Mouse (Mus musculus) liver, embryonic 11.5 days (tissue): ENCODE measurements around the gene Adgrl1. TPM values are rescaled to one million over a fixed set of nuclear protein-coding genes. Genes with fewer than 3 reads are reported as not detected.
A peak's percentile ranks its signal among the peaks of the same experiment; 100 is the strongest.

ENCODE experiments used
- ATAC-seq: fragments of 200-750 bp; cut with Nextera tagmentation; replicated peaks from 2 replicates; pipeline ENCODE4 v1.8.0; 2017; ENCODE audit warnings: moderate number of reproducible peaks, mild to moderate bottlenecking, moderate TSS enrichment, moderate library complexity; ENCODE audit not compliant: low FRiP score
- DNase-seq: peaks from one replicate; pipeline ENCODE4 v3.0.0-alpha.2; 2017; ENCODE audit warnings: low spot score
- H3K27ac ChIP-seq: fragments of 300-500 bp; sonication (generic); 2 replicates; pipeline ENCODE4 v1.5.1; 2014; ENCODE audit warnings: mild to moderate bottlenecking, low read depth, low read length, control low read depth
- H3K27me3 ChIP-seq: fragments of 300-500 bp; sonication (generic); replicated peaks from 2 replicates; pipeline ENCODE4 v1.6.1; 2014; ENCODE audit warnings: low read length, mixed read lengths; ENCODE audit not compliant: control insufficient read depth, insufficient read depth
- H3K36me3 ChIP-seq: fragments of 300-500 bp; sonication (generic); 2 replicates; pipeline ENCODE4 v1.6.1; 2014; ENCODE audit warnings: mild to moderate bottlenecking, low read length, moderate library complexity, mixed read lengths; ENCODE audit not compliant: control insufficient read depth, insufficient read depth
- H3K4me1 ChIP-seq: fragments of 300-500 bp; sonication (generic); replicated peaks from 2 replicates; pipeline ENCODE4 v1.6.1; 2014; ENCODE audit warnings: low read length, mixed read lengths; ENCODE audit not compliant: control insufficient read depth, insufficient read depth
- H3K4me2 ChIP-seq: fragments of 300-500 bp; sonication (generic); 2 replicates; pipeline ENCODE4 v1.6.1; 2014; ENCODE audit warnings: mild to moderate bottlenecking, control low read depth, moderate library complexity
- H3K4me3 ChIP-seq: fragments of 300-500 bp; sonication (generic); 2 replicates; pipeline ENCODE4 v1.5.1; 2014; ENCODE audit warnings: low read depth, low read length, control low read depth
- H3K9ac ChIP-seq: fragments of 300-500 bp; sonication (generic); 2 replicates; pipeline ENCODE4 v1.6.1; 2014; ENCODE audit warnings: low read depth, low read length, control low read depth
- H3K9me3 ChIP-seq: fragments of 300-500 bp; sonication (generic); 2 replicates; pipeline ENCODE4 v1.6.1; 2016; ENCODE audit warnings: low read length, inconsistent platforms, mixed read lengths; ENCODE audit not compliant: control insufficient read depth
- WGBS: fragments of 180-500 bp; shearing (Covaris S2); extraction: QIAGEN DNeasy Blood & Tissue Kit; methylation state at CpG from one replicate; pipeline ENCODE4 v1.1.7; 2014; 5-methylcytosine and 5-hydroxymethylcytosine counted together
- polyA plus RNA-seq: library from polyadenylated mRNA; unstranded; fragments of >200 nt; fragmentation: Nextera tagmentation; extraction: Ambion mirVana; gene quantifications from 2 replicates; pipeline ENCODE4 v1.2.1, GENCODE M21; 2014

Gene Adgrl1
- polyA plus RNA-seq, 1 experiment from 2014 or later = 10.3 TPM

GRCm38 (mm10) chr8:83972150-83973120 is 72.5 kb downstream of the Adgrl1 start, which contains the start of gene Prkaca:
Prkaca (plus strand) TSS chr8:83972993.
- DNase-seq (peak; percentile 97), ATAC-seq (peak; percentile 99)
- no peaks in the 10 kb centered on the region for H3K9me3 ChIP-seq
- peaks cover 14% of the 10 kb centered on the region for H3K36me3 ChIP-seq
- H3K4me2 ChIP-seq = peak within 1 kb of the TSS; percentile 97
- peaks cover 18% of the 10 kb centered on the region for H3K4me1 ChIP-seq
- H3K4me3 ChIP-seq = peak within 1 kb of the TSS; percentile 96
- H3K27me3 ChIP-seq = no peaks in the 10 kb centered on the region
- WGBS = under 1% methylated on average over 89 of the region's 94 CpGs
- peak within 1 kb of the TSS; percentile 78 for H3K27ac ChIP-seq
- H3K9ac ChIP-seq = peak within 1 kb of the TSS; percentile 85

GRCm38 (mm10) chr8:83973161-83974031 is 73.5 kb downstream of the Adgrl1 start:
- peak overlapping the region; percentile 97 for H3K4me2 ChIP-seq
- no peaks in the 10 kb centered on the region for H3K27me3 ChIP-seq
- H3K9ac ChIP-seq = peak overlapping the region; percentile 85
- peaks cover 27% of the 10 kb centered on the region for H3K4me1 ChIP-seq
- DNase-seq (peak; percentile 55), ATAC-seq (peak; percentile 24)
- peak overlapping the region; percentile 96 for H3K4me3 ChIP-seq
- peak overlapping the region; percentile 52 for H3K27ac ChIP-seq
- no peaks in the 10 kb centered on the region for H3K9me3 ChIP-seq
- H3K36me3 ChIP-seq = peaks cover 6% of the 10 kb centered on the region
- WGBS = 7% methylated on average over 37 of the region's 37 CpGs

- H3K9me3 ChIP-seq = no peaks in the 10 kb centered on the region
- peaks cover 27% of the 10 kb centered on the region for H3K4me1 ChIP-seq
- no peak overlapping the region for H3K9ac ChIP-seq
- H3K27me3 ChIP-seq = no peaks in the 10 kb centered on the region
- no peak overlapping the region for H3K4me3 ChIP-seq
- 84% methylated on average over 4 of the region's 4 CpGs for WGBS
- ATAC-seq (no peak), DNase-seq (no peak)
- H3K27ac ChIP-seq = no peak overlapping the region
- no peaks in the 10 kb centered on the region; the same call in 1 of the 2 replicates for H3K36me3 ChIP-seq
- H3K4me2 ChIP-seq = no peak overlapping the region
These were observed 74.6 kb downstream of the Adgrl1 start for GRCm38 (mm10) chr8:83974521-83974920.

- Histone ChIP-seq H3K9ac (no peak overlapping the region), H3K27ac (no peak overlapping the region), H3K4me2 (no peak overlapping the region), H3K9me3 (no peaks in the 10 kb centered on the region), H3K27me3 (no peaks in the 10 kb centered on the region), H3K4me1 (peaks cover 27% of the 10 kb centered on the region), H3K36me3 (peaks cover 5% of the 10 kb centered on the region; the same call in 1 of the 2 replicates), H3K4me3 (no peak overlapping the region)
- DNase-seq (no peak), ATAC-seq (no peak)
- WGBS = 78% methylated on average over 4 of the region's 4 CpGs
These were observed 76.3 kb downstream of the Adgrl1 start for GRCm38 (mm10) chr8:83976101-83976630.

- H3K27ac ChIP-seq = no peak overlapping the region
- no peak for ATAC-seq
- no peaks in the 10 kb centered on the region for H3K27me3 ChIP-seq
- H3K9ac ChIP-seq = no peak overlapping the region
- H3K4me3 ChIP-seq = no peak overlapping the region
- no peaks in the 10 kb centered on the region for H3K9me3 ChIP-seq
- peaks cover 10% of the 10 kb centered on the region for H3K36me3 ChIP-seq
- H3K4me2 ChIP-seq = no peak overlapping the region
- H3K4me1 ChIP-seq = peaks cover 23% of the 10 kb centered on the region
- DNase-seq = no peak
- 82% methylated on average over 5 of the region's 5 CpGs for WGBS
These were observed 77.0 kb downstream of the Adgrl1 start for GRCm38 (mm10) chr8:83976779-83977350.

GRCm38 (mm10) chr8:83977646-83978045 is 77.7 kb downstream of the Adgrl1 start:
- no peak for DNase-seq
- 49% methylated on average over 6 of the region's 6 CpGs for WGBS
- Histone ChIP-seq H3K9ac (no peak overlapping the region), H3K36me3 (peaks cover 14% of the 10 kb centered on the region), H3K9me3 (no peaks in the 10 kb centered on the region), H3K4me3 (no peak overlapping the region), H3K4me1 (peaks cover 24% of the 10 kb centered on the region), H3K27ac (peak overlapping the region; percentile 43; the same call in 1 of the 2 replicates), H3K4me2 (peak overlapping the region; percentile 12; the same call in 1 of the 2 replicates), H3K27me3 (no peaks in the 10 kb centered on the region)
- no peak for ATAC-seq

GRCm38 (mm10) chr8:83978200-83978599 is 78.3 kb downstream of the Adgrl1 start:
- Histone ChIP-seq H3K36me3 (peaks cover 15% of the 10 kb centered on the region), H3K4me1 (peaks cover 24% of the 10 kb centered on the region), H3K4me2 (no peak overlapping the region), H3K4me3 (no peak overlapping the region), H3K27me3 (no peaks in the 10 kb centered on the region), H3K9ac (no peak overlapping the region), H3K9me3 (no peaks in the 10 kb centered on the region), H3K27ac (no peak overlapping the region)
- DNase-seq (no peak), ATAC-seq (no peak)
- WGBS = 76% methylated on average over 9 of the region's 9 CpGs

GRCm38 (mm10) chr8:83980250-83980649 is 80.3 kb downstream of the Adgrl1 start:
- Histone ChIP-seq H3K4me2 (no peak overlapping the region), H3K27ac (no peak overlapping the region)
- ATAC-seq = no peak

More at GRCm38 (mm10) chr8:83980250-83980649, 80.3 kb downstream of the Adgrl1 start:
- Histone ChIP-seq H3K4me1 (peaks cover 17% of the 10 kb centered on the region), H3K4me3 (no peak overlapping the region), H3K9ac (no peak overlapping the region), H3K27me3 (no peaks in the 10 kb centered on the region), H3K36me3 (peaks cover 23% of the 10 kb centered on the region), H3K9me3 (no peaks in the 10 kb centered on the region)
- DNase-seq = no peak
- 92% methylated on average over 1 of the region's 1 CpGs for WGBS
